18 mouse cellular contexts compared by ENCODE assay signal in the genomic region with DNA sequence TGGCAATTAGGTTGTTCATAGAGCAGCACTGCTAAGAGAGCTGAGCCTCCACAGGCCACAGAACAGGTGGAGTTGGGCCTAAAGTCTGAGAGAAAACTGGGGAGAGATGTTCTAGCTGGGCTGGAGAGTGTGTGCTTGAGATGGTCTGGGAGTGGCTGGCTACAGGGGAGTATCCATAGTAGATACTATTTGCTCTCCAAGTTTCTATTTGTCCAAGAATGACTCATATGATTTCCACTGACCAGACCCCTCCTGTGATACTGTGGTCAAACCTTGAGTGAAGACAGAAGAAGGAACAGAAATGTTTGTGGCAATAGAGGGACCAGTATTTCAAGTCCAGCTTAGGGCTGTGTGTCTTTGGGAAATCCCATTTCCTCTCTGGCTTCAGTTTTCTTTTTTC. TPM values are rescaled to one million over a fixed set of nuclear protein-coding genes. Genes with fewer than 3 reads are reported as not detected.
"Had no signal": no experiment of that assay in that cellular context is flagged by ENCODE, and none has a peak within 500 bp of the region (broad histone marks: within the 10 kb centered on the region; RNA-seq: fewer than 3 reads in every experiment).

No protein-coding gene starts in this region.

- H3K4me2 ChIP-seq: limb, embryonic 12.5 days; limb, embryonic 15.5 days; liver, embryonic 11.5 days; liver, embryonic 15.5 days; midbrain, embryonic 11.5 days had no signal

- H3K4me1 ChIP-seq: limb, embryonic 15.5 days; liver, embryonic 15.5 days had no signal

- H3K36me3 ChIP-seq: limb, embryonic 12.5 days; limb, embryonic 15.5 days; liver, embryonic 15.5 days had no signal

- H3K9ac ChIP-seq: limb, embryonic 12.5 days; limb, embryonic 15.5 days; liver, embryonic 15.5 days had no signal

- H3K27me3 ChIP-seq: limb, embryonic 12.5 days; limb, embryonic 15.5 days; liver, embryonic 15.5 days had no signal

- H3K27ac ChIP-seq: layer of hippocampus, adult 2 months; limb, embryonic 12.5 days; limb, embryonic 15.5 days; liver, embryonic 15.5 days had no signal

- H3K4me3 ChIP-seq: layer of hippocampus, adult 2 months; limb, embryonic 12.5 days; limb, embryonic 15.5 days; liver, embryonic 15.5 days had no signal

- H3K9me3 ChIP-seq: limb, embryonic 15.5 days had no signal

- DNase-seq: kidney, adult 18-20 months; kidney, adult 9 months; kidney, postnatal 25 days; layer of hippocampus, adult 9-11 months; left cerebral cortex, postnatal 4 days; lung, adult 2 months; midbrain, embryonic 14.5 days; right cerebral cortex, adult 18-20 months; right cerebral cortex, postnatal 14 days; right cerebral cortex, postnatal 4 days; thymus, postnatal 36 days had no signal

RNA-seq across cellular contexts. Expression of gene Thrsp, which starts 21.5 kb away (rescaled TPM):
- total RNA-seq: megakaryocyte-erythroid progenitor cell, adult 5-6 weeks had no signal
- polyA plus RNA-seq: midbrain, embryonic 11.5 days had no signal
